Mouse (Mus musculus): ENCODE measurements around the gene Ankrd13b. TPM values are rescaled to one million over a fixed set of nuclear protein-coding genes. Genes with fewer than 3 reads are reported as not detected.
A peak's percentile ranks its signal among the peaks of the same experiment; 100 is the strongest.

The Ankrd13b gene
- total RNA-seq, 2 experiments from 2014 or later, result 79.4 to 82.3 TPM

DNA sequence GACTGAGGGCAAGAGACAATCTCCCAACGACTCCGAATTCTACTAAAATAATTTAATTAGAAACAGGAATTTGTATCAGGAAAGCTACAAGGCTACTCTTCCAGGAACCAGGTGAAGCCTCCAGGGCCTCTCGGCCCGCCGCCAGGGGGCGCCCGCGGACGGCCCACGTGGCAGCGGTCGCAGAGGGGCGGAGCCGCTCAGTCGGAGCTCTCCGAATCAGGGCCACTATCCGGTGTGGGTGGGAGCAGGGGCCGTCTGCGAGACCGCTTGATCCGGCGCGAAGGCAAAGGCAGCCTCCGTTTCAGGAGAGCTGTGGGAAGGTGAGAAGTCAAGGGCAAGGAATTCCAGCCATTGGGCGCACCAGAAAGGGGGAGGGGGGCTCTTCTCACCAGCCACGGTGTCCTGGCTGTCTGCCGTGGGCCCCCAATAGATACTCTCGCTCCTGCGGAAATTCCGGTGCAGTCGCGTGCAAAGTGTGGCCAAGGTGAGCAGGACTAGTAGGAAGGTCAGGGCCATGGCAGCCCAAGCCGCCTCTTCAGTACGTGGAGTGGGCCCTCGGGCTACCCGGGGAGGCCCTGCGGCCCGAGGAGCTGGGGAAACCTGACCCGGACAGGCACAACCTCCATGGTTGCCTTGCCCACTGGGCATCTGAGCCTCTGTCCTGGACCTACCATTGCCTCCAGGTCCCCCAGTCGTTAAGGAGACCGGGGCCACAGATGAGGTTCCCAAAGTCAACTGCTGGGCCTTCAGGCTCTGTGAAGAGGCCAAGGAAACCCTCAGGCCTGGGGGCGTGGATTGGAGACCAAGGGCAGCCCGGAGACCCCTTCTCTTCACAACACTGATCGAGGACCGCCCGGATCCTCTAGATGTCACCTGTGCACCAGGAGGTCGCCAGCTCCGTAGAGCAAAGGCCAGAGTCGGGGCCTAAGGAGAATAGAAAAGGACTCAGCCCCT, 18.9 kb upstream of the Ankrd13b start:
- DNase-seq (ENCODE audit: low spot score in 2 of 2), result peak in 1 of 2 experiments; percentile 88

DNA sequence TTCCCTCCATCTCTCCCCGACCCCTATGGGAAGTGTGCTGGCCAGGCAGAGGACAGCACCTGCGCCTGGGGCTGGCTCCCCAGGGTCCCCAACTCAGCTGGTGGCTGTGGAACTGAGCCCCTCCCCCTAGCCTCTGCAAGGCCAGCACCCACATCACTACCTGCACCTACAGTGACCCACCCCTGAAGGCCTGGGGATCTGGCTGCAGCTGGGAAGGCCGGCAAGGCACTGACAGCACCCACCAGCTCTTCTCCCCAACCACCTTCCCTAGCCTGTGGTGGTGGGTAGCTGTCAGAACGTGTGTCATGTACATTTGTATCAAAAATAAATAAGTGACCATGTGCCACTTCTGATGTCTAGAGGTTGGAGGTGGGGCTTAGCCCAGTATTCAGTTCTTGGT, 17.9 kb upstream of the Ankrd13b start:
- DNase-seq (ENCODE audit: low spot score in 2 of 2), result no peak

DNA sequence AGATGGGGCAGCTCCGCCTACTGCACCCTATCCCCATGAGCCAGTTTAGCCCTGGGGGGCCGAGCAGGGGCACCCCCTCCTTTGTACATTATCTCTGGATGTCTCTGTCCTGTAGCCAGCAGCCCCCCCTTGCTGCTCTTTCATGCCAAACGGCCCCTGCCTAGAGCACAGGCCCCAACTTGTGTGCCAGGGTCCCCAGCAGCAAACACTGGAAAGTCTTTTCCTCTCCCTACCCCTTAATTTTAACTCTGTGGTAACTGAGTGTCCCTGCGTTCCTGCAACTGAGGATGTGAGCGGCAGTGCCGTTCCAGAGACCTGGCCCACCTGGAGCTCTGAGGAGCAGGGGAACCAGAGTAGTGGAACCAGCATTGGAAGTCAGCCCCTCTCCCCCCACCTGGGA, 17.5 kb upstream of the Ankrd13b start:
- DNase-seq (ENCODE audit: low spot score in 2 of 2), result no peak

DNA sequence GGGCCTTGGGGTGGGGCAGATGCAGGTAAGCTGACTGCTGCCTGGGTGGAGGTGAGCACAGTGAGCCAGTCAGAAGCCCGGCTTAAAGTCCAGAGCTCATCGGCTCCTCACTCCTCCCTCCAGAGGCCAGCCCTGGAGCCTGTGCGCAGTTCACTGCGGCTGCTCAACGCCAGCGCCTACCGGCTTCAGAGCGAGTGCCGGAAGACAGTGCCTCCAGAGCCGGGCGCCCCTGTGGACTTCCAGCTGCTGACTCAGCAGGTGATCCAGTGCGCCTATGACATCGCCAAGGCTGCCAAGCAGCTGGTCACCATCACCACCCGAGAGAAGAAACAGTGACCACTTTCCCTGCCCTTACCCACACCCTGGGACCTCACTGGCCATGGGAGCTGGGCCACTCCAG, 16.8 kb upstream of the Ankrd13b start:
- DNase-seq (ENCODE audit: low spot score in 2 of 2), result no peak

DNA sequence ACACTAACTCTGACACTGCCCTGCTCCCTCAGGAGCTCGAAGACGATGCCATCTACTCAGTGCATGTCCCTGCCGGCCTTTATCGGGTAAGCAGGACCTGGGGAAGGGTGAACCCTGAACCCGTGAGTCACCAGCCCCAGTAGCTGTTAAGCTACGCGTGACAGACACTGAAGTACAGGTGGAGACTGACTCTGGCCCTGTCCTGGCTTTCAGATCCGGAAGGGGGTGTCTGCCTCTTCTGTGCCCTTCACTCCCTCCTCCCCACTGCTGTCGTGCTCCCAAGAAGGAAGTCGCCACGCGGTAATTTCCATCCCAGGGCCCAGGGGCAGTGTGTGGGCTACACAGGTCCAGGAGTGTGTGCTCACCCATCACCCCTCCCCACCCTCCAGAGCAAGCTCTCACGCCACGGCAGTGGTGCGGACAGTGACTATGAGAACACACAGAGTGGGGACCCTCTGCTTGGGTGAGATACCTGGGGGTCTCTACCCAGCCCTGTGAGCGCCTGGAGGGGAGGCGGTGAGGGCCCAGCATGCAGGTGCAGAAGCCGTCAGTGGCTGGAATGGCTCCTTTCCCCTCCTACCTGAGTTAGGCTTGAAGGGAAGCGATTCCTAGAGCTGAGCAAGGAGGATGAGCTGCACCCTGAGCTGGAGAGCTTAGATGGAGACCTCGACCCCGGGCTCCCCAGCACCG, 16.0 kb upstream of the Ankrd13b start:
- DNase-seq (ENCODE audit: low spot score in 2 of 2), result no peak

DNA sequence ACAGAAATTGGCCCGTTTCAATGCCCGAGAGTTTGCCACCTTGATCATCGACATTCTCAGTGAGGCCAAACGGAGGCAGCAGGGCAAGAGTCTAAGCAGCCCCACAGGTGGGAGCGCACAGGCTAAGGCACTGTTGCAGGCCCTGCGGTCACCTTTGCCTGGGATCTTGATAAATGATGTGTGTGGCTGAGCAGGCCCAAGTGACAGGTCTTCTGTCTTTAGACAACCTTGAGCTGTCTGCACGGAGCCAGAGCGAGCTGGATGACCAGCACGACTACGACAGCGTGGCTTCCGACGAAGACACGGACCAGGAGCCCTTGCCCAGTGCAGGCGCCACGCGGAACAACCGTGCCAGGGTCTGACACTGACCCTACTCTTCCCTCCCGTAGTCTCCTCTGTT, 14.9 kb upstream of the Ankrd13b start:
- DNase-seq (ENCODE audit: low spot score in 2 of 2), result no peak

DNA sequence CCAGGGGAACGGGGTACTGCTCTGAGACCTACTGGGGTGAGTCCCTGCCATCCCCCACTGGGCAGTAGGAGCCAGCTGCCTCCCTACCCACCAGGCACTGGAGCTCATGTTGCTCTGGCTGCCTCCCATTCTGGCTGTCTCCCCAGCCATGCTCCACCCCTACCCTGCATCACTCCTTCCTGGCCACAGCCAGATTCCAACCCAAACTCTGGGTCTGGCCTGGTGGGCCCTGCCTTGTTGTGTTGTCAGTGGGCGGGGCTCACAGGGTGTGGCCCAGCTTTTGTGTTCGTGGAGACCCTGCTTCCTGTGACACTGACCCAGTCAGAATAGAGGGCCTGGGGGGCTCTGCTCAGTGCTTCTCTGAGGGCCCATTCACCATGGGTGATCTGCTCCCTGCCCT, 14.0 kb upstream of the Ankrd13b start:
- no peak for DNase-seq (ENCODE audit: low spot score in 2 of 2)

DNA sequence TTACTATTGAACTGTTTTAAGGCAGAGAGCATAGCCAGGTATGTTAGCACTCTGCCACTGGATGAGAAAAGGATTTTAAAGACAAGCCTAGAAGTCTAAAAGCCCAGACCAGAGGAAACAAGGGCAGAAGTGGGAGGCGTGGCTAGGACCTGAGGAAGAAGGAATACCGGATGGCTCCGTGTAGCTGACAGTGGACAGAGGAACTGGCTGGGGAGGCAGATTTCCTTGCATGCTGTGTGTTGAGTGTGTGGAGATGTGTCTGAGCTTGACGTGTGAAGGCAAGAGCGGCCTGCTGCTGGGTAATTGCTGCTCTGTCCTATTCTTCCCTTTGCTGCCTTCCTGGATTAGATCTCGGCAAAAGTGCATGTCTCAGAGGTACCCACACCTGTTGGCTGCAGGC, 13.0 kb upstream of the Ankrd13b start:
- no peak for DNase-seq (ENCODE audit: low spot score in 2 of 2)

DNA sequence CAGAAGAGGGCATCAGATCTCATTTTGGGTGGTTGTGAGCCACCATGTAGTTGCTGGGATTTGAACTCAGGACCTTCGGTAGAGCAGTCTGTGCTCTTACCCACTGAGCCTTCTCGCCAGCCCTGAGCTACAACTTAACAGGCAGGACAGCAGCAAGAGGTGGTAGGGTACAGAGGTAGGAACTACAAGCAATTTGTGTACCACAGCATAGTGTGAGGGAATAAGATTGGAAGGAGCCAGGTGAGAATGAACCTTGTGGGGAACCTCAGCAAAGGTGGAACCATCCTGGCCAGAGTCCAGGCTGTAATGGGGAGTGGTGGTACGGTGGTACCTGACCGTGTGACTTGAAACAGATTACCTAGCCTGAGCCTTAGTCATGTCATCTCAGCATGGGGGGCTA, 12.5 kb upstream of the Ankrd13b start:
- DNase-seq (ENCODE audit: low spot score in 2 of 2), result no peak

DNA sequence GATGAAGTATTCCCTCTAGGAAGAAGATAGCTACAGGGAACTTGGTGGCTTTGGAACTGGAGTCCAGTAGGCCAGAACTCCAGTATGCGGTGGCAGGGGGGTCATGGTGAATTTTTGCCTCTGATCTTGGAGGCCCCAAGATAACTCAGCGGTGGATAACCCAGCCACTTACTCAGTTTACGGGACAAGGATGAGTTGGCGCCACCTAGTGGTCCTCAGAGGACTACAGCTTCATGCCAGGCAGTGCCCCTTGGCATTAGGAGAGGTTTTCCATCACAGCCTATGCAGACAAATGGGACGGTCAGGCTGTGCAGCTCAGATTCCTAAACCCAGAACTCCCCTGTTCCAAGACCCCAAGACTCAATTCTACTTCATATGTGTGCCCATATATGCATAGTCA, 11.9 kb upstream of the Ankrd13b start:
- DNase-seq (ENCODE audit: low spot score in 2 of 2), result peak in 1 of 2 experiments; percentile 91

DNA sequence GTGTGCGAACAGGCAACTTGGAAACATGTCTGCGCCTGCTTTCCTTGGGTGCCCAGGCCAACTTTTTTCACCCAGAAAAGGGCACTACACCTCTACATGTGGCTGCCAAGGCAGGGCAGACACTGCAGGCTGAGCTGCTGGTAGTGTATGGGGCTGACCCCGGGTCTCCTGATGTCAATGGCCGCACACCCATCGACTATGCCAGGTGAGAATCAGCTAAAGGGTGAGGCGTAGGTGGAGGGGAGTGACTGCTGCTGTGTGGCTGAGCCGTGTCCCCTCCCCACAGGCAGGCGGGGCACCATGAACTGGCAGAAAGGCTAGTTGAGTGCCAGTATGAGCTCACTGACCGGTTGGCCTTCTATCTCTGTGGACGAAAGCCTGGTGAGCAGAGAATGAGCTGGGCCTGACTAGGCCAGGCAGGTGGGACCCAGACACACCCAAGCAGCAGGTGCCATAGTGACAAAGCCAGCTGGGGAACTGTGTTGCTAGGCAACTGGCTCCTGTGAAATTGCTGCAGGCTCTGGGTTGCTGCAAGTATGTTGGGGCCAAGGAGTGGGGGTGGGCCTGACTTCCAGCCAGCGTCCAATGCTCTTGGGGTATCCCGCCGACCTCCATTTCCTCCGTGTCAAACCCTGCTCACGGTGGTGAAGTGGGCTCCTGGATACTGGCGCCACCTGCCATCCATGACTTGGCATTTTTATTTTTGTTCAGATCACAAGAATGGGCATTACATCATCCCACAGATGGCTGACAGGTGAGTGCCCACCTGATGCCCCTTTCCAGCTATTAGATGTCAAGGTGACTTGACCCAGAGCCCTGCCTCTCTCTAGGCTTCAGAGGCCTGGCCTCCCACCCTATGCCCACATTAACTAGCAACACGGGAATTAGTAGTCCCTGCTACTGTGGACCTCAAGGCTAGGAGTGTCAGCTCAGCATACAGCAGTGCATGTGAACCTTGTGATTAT, 11.2 kb upstream of the Ankrd13b start:
- DNase-seq (ENCODE audit: low spot score in 2 of 2), result peak in 1 of 2 experiments; percentile 72

DNA sequence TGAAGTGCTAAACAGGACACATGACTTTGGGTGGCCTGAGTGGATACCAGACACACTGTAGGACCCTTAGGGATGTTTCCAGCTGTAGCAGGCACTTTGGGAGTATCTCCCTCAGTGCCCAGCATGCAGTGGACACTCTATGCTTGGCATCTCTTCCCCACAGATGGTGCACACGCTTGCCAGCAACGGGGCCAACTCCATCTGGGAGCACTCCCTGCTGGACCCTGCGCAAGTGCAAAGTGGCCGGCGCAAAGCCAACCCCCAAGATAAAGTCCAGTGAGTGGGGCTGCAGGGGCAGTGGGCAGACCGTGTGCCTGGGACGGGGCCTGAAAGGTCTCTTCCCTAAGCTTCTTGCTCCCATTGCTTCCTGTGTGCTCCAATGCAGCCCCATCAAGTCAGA, 9.9 kb upstream of the Ankrd13b start:
- DNase-seq (ENCODE audit: low spot score in 2 of 2), result peak in 1 of 2 experiments; percentile 62

DNA sequence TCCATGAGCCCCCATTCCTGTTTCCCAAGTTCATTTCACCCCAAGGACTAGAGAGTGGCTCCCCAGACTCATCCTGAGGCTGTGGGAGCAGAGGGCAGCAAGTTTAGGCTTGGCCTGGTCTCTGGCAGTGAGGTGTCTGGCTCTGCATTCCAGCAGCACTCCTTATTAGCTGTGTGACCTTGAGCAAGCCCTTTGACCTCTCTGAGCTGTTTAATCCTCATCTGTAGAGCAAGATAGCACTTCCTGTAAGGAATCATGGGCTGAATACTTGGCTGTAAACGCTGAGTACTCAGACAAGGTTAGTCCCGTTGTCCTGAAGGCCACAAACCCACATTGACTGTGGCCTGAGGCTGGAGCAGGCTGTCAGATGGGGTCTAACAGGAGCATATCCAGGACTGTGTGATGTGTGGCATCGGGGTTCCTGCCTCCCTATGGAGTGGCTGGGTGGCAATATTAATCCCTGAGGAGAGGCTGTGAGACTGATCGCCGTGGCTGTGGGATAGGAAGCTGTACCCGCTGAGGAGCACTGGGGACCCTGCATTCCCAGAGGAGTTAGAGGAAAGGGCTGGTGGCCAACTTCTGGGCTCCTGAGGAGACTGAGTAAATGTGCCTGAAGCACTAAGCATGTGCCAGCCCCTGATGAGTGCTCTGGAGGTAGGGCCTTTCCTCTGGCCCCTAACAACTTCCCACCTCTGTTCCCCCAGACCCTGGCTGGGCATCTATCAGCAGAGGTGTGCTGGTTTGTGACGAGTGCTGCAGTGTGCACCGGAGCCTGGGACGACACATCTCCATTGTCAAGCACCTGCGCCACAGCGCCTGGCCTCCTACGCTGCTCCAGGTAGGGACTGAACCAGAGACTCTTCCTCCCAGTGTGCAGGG, 9.0 kb upstream of the Ankrd13b start:
- DNase-seq (ENCODE audit: low spot score in 2 of 2), result no peak

DNA sequence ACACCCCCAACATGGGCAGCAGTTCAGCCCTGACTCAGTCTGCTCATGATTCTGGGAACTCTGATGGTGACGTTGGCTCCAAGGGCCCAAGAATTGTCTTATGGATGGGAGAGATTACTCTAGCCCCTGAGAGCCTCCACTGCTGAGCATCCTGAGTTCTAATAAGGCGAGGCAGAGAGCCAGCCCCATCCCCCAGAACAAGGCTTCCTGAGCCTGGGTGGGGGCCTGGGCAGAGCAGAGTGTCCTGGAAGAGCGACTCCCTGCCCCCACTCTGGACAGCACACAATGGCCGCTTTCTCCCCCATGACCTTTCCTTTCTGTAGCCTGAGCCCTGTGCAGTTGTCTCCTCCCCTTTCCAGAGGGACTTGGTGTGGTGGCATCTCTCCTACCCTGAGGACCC, 8.4 kb upstream of the Ankrd13b start:
- peak in 1 of 2 experiments; percentile 62 for DNase-seq (ENCODE audit: low spot score in 2 of 2)

DNA sequence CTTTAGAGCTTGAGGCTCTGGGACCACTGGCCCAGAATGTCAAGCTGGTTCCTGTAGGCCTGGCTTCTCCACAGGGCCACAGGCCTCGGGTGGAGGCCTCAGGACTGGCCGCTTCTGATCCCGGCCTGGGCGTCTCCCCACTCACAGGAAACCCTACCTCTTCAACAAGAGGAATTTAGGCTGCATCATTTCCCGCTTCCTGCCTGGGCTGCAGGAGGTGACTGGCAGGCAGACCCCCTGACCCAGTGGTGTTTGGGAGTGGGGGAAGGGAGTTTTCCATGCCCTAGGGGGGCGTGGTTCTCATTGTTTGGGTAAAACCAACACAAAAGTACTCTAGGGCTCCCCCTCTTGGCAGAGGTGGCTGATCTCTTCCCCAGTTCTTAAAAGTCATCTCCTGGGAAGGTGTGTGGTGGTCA, 7.9 kb upstream of the Ankrd13b start:
- DNase-seq (ENCODE audit: low spot score in 2 of 2), result peak in 1 of 2 experiments; percentile 65

DNA sequence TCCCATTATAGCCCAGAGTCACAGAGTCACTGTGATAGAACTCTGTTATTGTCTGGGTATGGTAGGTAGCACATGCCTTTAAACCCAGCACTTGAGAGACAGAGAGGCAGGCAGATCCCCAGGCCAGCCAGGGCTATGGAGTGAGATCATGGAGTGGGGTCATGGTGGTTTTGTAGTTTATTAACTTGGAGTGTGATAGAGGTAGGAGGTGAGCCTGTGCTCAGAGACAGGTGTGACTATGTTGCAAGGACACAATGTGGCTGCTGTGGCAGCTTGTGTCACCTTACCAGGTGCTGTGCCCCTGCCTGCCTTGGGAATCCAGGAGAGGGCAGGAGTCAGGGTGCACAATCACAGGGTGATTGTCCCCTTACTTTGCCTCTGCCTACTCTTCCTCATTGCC, 6.0 kb upstream of the Ankrd13b start:
- DNase-seq (ENCODE audit: low spot score in 2 of 2), result no peak

DNA sequence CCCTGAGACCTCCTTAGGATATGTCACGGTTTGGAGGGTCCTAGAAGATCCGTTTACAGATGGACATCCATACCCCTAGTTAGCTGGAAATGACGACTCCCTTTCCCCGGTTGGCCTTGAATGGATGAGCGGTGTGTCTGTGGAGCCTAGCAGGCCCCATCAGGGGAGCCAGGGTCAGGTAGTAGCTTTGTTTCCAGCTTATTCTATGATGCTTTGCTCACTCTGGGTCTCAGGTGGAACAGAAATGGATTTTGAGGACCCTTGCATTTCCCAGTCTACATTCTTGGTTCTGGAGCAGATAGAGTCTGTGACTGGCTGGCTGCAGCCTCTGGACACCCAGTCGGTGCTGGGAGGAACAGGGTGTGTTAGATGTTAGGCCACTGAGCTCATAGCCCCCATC, 5.3 kb upstream of the Ankrd13b start:
- DNase-seq (ENCODE audit: low spot score in 2 of 2), result no peak

DNA sequence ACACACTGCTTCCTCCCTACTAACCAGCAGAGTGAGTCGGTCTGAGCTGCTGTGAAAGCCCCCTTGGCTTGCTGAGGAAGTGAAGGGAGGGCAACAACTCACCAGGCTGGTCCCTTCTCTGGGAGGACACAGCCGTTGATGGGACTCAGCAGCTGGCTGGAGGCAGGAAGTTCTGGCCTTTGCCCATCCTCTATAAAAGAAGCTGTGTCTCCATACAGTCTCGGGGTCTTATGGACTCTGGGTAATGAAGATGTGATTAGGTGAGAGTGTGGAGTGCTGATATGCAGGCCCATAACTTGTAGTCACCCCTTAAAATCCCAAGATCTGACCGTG, 4.8 kb upstream of the Ankrd13b start:
- DNase-seq (ENCODE audit: low spot score in 2 of 2), result peak in 1 of 2 experiments; percentile 27

DNA sequence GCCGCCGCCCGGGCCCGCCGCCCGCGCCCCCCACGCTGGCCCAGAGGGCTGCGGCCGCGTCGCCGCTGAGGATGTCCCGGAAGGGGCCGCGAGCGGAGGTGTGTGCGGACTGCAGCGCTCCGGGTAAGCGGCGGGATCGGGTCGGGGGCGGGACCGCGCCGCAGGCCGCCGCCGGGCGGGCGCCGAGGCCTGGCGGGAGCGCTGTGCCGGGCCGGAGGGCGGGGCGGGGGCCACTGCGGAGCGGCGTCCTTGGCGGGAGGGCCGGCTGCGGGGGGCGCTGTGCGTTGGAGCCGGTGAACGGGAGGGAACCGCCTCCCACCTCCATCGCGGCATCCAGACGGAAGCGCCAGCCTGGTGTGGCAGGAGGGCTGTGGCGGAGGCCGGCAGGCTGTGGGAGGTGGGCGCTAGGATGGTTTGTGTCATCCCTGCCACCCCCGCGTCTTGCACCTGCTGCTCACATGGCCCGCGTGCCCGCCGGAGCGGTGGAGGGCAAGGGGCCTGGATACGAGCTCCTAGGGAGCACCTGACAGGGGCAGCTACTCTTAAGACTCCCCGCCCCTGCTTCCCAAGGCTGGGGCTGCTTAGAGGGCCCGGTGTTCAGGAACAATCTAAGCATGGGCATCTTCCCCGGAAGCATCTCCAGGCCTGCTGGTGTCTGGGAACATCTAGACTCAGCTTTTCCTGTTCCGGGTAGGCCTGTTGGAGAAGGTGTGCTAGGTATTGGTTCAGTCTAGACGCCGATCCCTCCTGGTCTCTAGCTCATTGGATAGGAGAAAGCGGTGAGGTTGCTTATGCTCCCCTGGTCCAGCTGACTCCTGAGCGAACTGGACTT, 4.2 kb upstream of the Ankrd13b start, which contains the start of gene Git1:
Gene Git1, plus strand, starts transcription at position 51 of the 832 bp plus-strand sequence.
- peak in 1 of 2 experiments; percentile 73 for DNase-seq (ENCODE audit: low spot score in 2 of 2)

All from layer of hippocampus, adult 18-20 months (tissue).